Mouse (Mus musculus) telencephalon, adult 2 months (tissue): ENCODE measurements around the gene Utp14b.

Experiments
- DNase-seq: peaks from one replicate; pipeline ENCODE4 v3.0.0-alpha.2; 2011; ENCODE audit warnings: low read depth, low spot score

The Utp14b gene

GRCm38 (mm10) chr1:78686872-78687271 is 29.0 kb downstream of the Utp14b start:
- no peak for DNase-seq

- no peak for DNase-seq
These were observed 30.3 kb downstream of the Utp14b start for GRCm38 (mm10) chr1:78688149-78688548.

GRCm38 (mm10) chr1:78694503-78695258 is 36.8 kb downstream of the Utp14b start:
- DNase-seq, result no peak

- no peak for DNase-seq
These were observed 38.5 kb downstream of the Utp14b start for GRCm38 (mm10) chr1:78696305-78696704.

- no peak for DNase-seq
These were observed 39.1 kb downstream of the Utp14b start for GRCm38 (mm10) chr1:78696903-78697302.

GRCm38 (mm10) chr1:78698138-78698537 is 40.3 kb downstream of the Utp14b start:
- no peak for DNase-seq

- DNase-seq, result no peak
These were observed 43.9 kb downstream of the Utp14b start for GRCm38 (mm10) chr1:78701740-78702139.

- DNase-seq, result no peak
These were observed 44.6 kb downstream of the Utp14b start for GRCm38 (mm10) chr1:78702282-78702963.

GRCm38 (mm10) chr1:78702964-78703285 is 45.1 kb downstream of the Utp14b start:
- DNase-seq, result no peak

GRCm38 (mm10) chr1:78706338-78706737 is 48.5 kb downstream of the Utp14b start:
- no peak for DNase-seq

- peak; percentile 43 for DNase-seq
These were observed 49.4 kb downstream of the Utp14b start for GRCm38 (mm10) chr1:78707280-78707679.

- no peak for DNase-seq
These were observed 52.2 kb downstream of the Utp14b start for GRCm38 (mm10) chr1:78710026-78710425.

GRCm38 (mm10) chr1:78710613-78711329 is 52.9 kb downstream of the Utp14b start:
- no peak for DNase-seq
